ENCODE assay signal across 9 mouse cellular contexts in the genomic region with DNA sequence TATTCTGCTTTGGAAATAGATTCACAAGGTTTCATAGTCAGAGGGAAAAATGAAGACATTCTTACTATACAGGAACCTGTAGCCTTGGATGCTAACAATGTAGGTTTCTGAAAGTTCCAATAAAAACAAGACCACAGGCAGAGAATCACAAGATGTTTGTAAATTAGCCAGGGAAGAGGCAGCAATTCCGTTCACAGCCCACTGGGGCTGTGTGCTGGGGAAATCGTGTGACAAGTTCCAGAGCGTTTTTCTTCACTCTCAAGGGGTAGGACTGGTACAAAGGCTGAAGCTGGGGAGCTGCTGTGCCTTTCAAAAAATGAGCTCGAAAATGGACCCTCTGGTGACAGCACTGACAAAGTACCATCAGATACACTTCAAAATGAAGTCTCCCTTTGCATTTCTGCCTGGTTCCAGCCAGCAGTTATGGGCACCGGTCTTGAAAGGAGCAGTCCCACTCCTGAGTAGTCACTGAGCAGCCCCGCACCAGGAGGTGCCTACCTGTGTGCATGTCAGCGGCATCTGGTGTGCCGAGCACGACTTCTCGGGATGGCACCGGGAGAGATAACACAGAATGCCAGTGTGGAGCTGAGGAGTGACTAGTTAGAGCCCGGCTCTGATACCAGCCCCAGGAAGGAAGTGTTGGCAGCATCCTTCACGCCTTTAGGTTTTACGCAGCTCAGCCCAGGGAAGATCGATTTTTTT.
DNase-seq lines count a peak whose midpoint lies in the region; ATAC-seq lines count a peak whose summit lies in the region.
"Had no signal": no experiment of that assay in that cellular context is flagged by ENCODE, and none has a peak within 500 bp of the region (broad histone marks: within the 10 kb centered on the region; RNA-seq: fewer than 3 reads in every experiment).

No protein-coding gene starts in this region.

- H3K36me3 ChIP-seq in heart, embryonic 15.5 days = no peaks in the 10 kb centered on the region
- H3K36me3 ChIP-seq in midbrain, embryonic 14.5 days (ENCODE audit: control insufficient read depth, insufficient read depth, low read length) = no peaks in the 10 kb centered on the region
- H3K36me3 ChIP-seq in midbrain, embryonic 11.5 days (ENCODE audit: control insufficient read depth, insufficient read depth, low read length) = no peaks in the 10 kb centered on the region
- no peaks in the 10 kb centered on the region for H3K36me3 ChIP-seq in neural tube, embryonic 14.5 days (ENCODE audit: control insufficient read depth, insufficient read depth, low read length)

- DNase-seq in cerebellum, postnatal 4 days (ENCODE audit: low spot score in 2 of 2) = no peak
- DNase-seq in heart, adult 9 months (ENCODE audit: low spot score in 2 of 2) = no peak
- DNase-seq in midbrain, embryonic 14.5 days = peak; percentile 34
- DNase-seq in midbrain, embryonic 11.5 days (ENCODE audit: low spot score, missing footprints) = no peak
- DNase-seq: thymus, adult 2 months had no signal

- WGBS in heart, embryonic 15.5 days = 31% methylated on average over 15 of the region's 15 CpGs
- WGBS in midbrain, embryonic 14.5 days = 70% methylated on average over 15 of the region's 15 CpGs
- 62% methylated on average over 15 of the region's 15 CpGs for WGBS in midbrain, embryonic 11.5 days
- WGBS in neural tube, embryonic 14.5 days = 55% methylated on average over 15 of the region's 15 CpGs

- H3K9me3 ChIP-seq in heart, embryonic 15.5 days (replicated peaks) = no peaks in the 10 kb centered on the region
- no peaks in the 10 kb centered on the region for H3K9me3 ChIP-seq in midbrain, embryonic 14.5 days (ENCODE audit: control insufficient read depth, low read length)
- no peaks in the 10 kb centered on the region for H3K9me3 ChIP-seq in midbrain, embryonic 11.5 days (ENCODE audit: control insufficient read depth, low read length)
- H3K9me3 ChIP-seq in neural tube, embryonic 14.5 days (ENCODE audit: control insufficient read depth, low read length) = no peaks in the 10 kb centered on the region

- H3K4me2 ChIP-seq in heart, embryonic 15.5 days = peak overlapping the region; percentile 29; the same call in 1 of the 2 replicates
- H3K4me2 ChIP-seq in midbrain, embryonic 14.5 days (ENCODE audit: low read length) = no peak overlapping the region
- no peak overlapping the region for H3K4me2 ChIP-seq in midbrain, embryonic 11.5 days
- peak overlapping the region; percentile 6; the same call in 1 of the 2 replicates for H3K4me2 ChIP-seq in neural tube, embryonic 14.5 days (ENCODE audit: low read depth, low read length)

- H3K9ac ChIP-seq in heart, embryonic 15.5 days = no peak overlapping the region
- H3K9ac ChIP-seq in midbrain, embryonic 14.5 days (replicated peaks; ENCODE audit: low read length) = no peak overlapping the region
- H3K9ac ChIP-seq in midbrain, embryonic 11.5 days (ENCODE audit: low read length) = no peak overlapping the region
- H3K9ac ChIP-seq in neural tube, embryonic 14.5 days (replicated peaks; ENCODE audit: low read depth, low read length) = no peak overlapping the region

- H3K4me1 ChIP-seq in heart, embryonic 15.5 days (replicated peaks) = peaks cover 4% of the 10 kb centered on the region; the same call in 1 of the 2 replicates
- peaks cover 4% of the 10 kb centered on the region; the same call in 1 of the 2 replicates for H3K4me1 ChIP-seq in midbrain, embryonic 14.5 days (ENCODE audit: control insufficient read depth, insufficient read depth, low read length)
- H3K4me1 ChIP-seq in midbrain, embryonic 11.5 days (ENCODE audit: control insufficient read depth, insufficient read depth, low read length) = no peaks in the 10 kb centered on the region
- 0 out of 2 replicates have a peak, but pooled peaks cover 7% of the 10 kb centered on the region for H3K4me1 ChIP-seq in neural tube, embryonic 14.5 days (ENCODE audit: control insufficient read depth, insufficient read depth, low read length)

- peak; percentile 50; the same call in 1 of the 2 replicates for ATAC-seq in cerebellum, adult (ENCODE audit: insufficient number of reproducible peaks, low FRiP score, low TSS enrichment)
- no peak for ATAC-seq in heart, embryonic 15.5 days (replicated peaks; ENCODE audit: insufficient number of reproducible peaks, insufficient read depth, low FRiP score, low read depth)
- ATAC-seq in midbrain, embryonic 14.5 days (ENCODE audit: low FRiP score, low TSS enrichment) = no peak
- ATAC-seq in midbrain, embryonic 11.5 days (ENCODE audit: low FRiP score) = no peak
- ATAC-seq in neural tube, embryonic 14.5 days (ENCODE audit: low read depth) = no peak; the same call in 1 of the 2 replicates
- no peak for ATAC-seq in megakaryocyte, adult 5-6 weeks (ENCODE audit: poor library complexity, severe bottlenecking)

- H3K27ac ChIP-seq in heart, embryonic 15.5 days = no peak overlapping the region
- 0 out of 2 replicates have a peak overlapping the region, but pooled peaks have one; percentile 32 for H3K27ac ChIP-seq in midbrain, embryonic 14.5 days (replicated peaks; ENCODE audit: low read depth, low read length)
- H3K27ac ChIP-seq in midbrain, embryonic 11.5 days (ENCODE audit: low read depth, low read length) = no peak overlapping the region
- H3K27ac ChIP-seq in neural tube, embryonic 14.5 days (ENCODE audit: low read depth, low read length) = no peak overlapping the region

- H3K27me3 ChIP-seq in heart, embryonic 15.5 days = peaks cover 4% of the 10 kb centered on the region; the same call in 1 of the 2 replicates
- no peaks in the 10 kb centered on the region for H3K27me3 ChIP-seq in midbrain, embryonic 14.5 days (ENCODE audit: control insufficient read depth, insufficient read depth, low read length)
- H3K27me3 ChIP-seq in midbrain, embryonic 11.5 days (ENCODE audit: control insufficient read depth, insufficient read depth, low read length) = no peaks in the 10 kb centered on the region
- no peaks in the 10 kb centered on the region for H3K27me3 ChIP-seq in neural tube, embryonic 14.5 days (ENCODE audit: control insufficient read depth, insufficient read depth, low read length)

- H3K4me3 ChIP-seq in heart, embryonic 15.5 days = peak overlapping the region; percentile 9; the same call in 1 of the 2 replicates
- H3K4me3 ChIP-seq in midbrain, embryonic 14.5 days (replicated peaks; ENCODE audit: low read depth, low read length) = no peak overlapping the region
- H3K4me3 ChIP-seq in midbrain, embryonic 11.5 days (ENCODE audit: low read depth, low read length) = no peak overlapping the region
- H3K4me3 ChIP-seq in neural tube, embryonic 14.5 days (ENCODE audit: low read depth, low read length) = no peak overlapping the region

Comparison
In these comparisons a context has a peak if more than half of its experiments do, and no peak if none do; other contexts are left out.
1. H3K4me2 ChIP-seq: peak in heart, embryonic 15.5 days (single experiment) and neural tube, embryonic 14.5 days (single experiment); none in midbrain, embryonic 14.5 days (single experiment) and midbrain, embryonic 11.5 days (single experiment).